Mouse (Mus musculus) heart, adult 18-20 months (tissue): ENCODE results near the gene B3galnt2. TPM values are rescaled to one million over a fixed set of nuclear protein-coding genes. Genes with fewer than 3 reads are reported as not detected.

Experiments used
- total RNA-seq, 2 experiments: library from RNA; stranded (reverse); gene quantifications; 2 replicates each; pipeline ENCODE4 v1.2.3; 2021

B3galnt2 gene
- total RNA-seq, 2 experiments from 2014 or later: 26.3 to 31.3 TPM

Other genes starting within 250 kb of the B3galnt2 start
- gene Gng4, start 170.4 kb upstream of the B3galnt2 start, total RNA-seq: under 1 TPM; 0.37 to 0.39 TPM
- 10 to 100 TPM; 18.8 to 24.0 TPM for gene Tbce, start 85.2 kb downstream of the B3galnt2 start, total RNA-seq
- gene Arid4b, start 108.8 kb downstream of the B3galnt2 start, total RNA-seq: 10 to 100 TPM; 18.4 to 21.7 TPM
- 10 to 100 TPM; 21.5 to 26.9 TPM for gene Ggps1, start 109.0 kb downstream of the B3galnt2 start, total RNA-seq